ENCODE assay signal across 26 mouse cellular contexts in the genomic region with DNA sequence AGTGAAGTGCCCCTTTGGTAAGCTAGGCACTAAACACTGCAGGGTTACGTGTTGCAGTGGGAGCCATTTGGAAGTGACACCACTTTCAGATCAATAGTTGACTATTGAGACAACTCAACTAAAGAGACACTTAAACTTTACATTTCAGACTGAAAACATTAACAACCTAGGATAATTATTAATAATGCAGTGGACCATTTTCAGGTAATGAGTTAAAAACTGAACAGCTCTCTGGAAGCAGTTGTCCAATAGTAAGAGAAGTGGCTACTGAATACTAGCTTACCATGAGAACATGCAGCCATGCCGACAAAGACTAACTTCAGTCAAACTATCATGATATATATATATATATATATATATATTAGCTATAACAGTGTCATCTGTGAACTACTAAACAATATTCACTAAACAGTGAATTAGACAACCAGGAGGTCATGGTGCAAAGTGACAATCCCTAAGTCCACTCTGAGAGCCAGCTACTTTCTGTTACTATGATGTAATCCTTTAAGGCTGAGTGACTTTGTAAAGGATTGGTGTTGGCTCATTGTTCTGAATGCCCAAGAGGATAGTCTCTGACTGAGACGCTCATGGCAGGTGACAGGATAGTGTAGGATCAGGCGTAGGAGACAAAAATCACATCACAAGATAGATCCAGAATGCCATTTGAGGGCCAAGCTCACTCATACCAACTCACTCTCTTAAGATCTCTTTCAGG. TPM values are rescaled to one million over a fixed set of nuclear protein-coding genes. Genes with fewer than 3 reads are reported as not detected.
"Had no signal": no experiment of that assay in that cellular context is flagged by ENCODE, and none has a peak within 500 bp of the region (broad histone marks: within the 10 kb centered on the region; RNA-seq: fewer than 3 reads in every experiment).

No protein-coding gene starts in this region.

- H3K4me2 ChIP-seq: liver, embryonic 11.5 days; liver, embryonic 15.5 days; lung, embryonic 15.5 days; midbrain, embryonic 13.5 days had no signal

- H3K9ac ChIP-seq: liver, embryonic 15.5 days; lung, embryonic 15.5 days; midbrain, embryonic 13.5 days had no signal

- ATAC-seq: inflammation-experienced regulatory T-cells, adult 6 months; intestine, embryonic 16.5 days; midbrain, embryonic 13.5 days; midbrain, embryonic 16.5 days had no signal

- H3K27me3 ChIP-seq: lung, embryonic 15.5 days; midbrain, embryonic 13.5 days had no signal

- H3K36me3 ChIP-seq: liver, embryonic 15.5 days; lung, embryonic 15.5 days; midbrain, embryonic 10.5 days; midbrain, embryonic 13.5 days had no signal

- H3K4me3 ChIP-seq: left cerebral cortex, adult 2 months; liver, embryonic 15.5 days; lung, embryonic 15.5 days; megakaryocyte, embryonic 14.5 days; midbrain, embryonic 10.5 days; midbrain, embryonic 13.5 days; myocyte had no signal

- DNase-seq: layer of hippocampus, postnatal 36 days; lung, adult 18-20 months; lung, postnatal 10 days; lung, postnatal 36 days; right cerebral cortex, postnatal 14 days; right cerebral cortex, postnatal 4 days; thymus, adult 2 months; thymus, postnatal 14 days; thymus, postnatal 4 days had no signal

- H3K27ac ChIP-seq: left cerebral cortex, adult 2 months; liver, embryonic 15.5 days; lung, embryonic 15.5 days; midbrain, embryonic 10.5 days; midbrain, embryonic 13.5 days; stomach, postnatal 0 days had no signal

- H3K4me1 ChIP-seq: liver, embryonic 15.5 days; lung, embryonic 15.5 days; megakaryocyte, embryonic 14.5 days; midbrain, embryonic 10.5 days; midbrain, embryonic 13.5 days had no signal

- H3K9me3 ChIP-seq: liver, embryonic 15.5 days; lung, embryonic 15.5 days; midbrain, embryonic 13.5 days had no signal

RNA-seq across cellular contexts. Expression of gene Slc22a2, which starts 7.1 kb away (rescaled TPM):
- polyA plus RNA-seq: intestine, embryonic 16.5 days; limb, embryonic 11.5 days; limb, embryonic 14.5 days; liver, embryonic 11.5 days; liver, embryonic 15.5 days; midbrain, embryonic 10.5 days; myocyte; neural tube, embryonic 11.5 days; neural tube, embryonic 14.5 days; stomach, embryonic 14.5 days; stomach, postnatal 0 days had no signal
